Mouse (Mus musculus) cerebellum, adult 2 months (tissue): ENCODE results near the gene Igfbp5. TPM values are rescaled to one million over a fixed set of nuclear protein-coding genes. Genes with fewer than 3 reads are reported as not detected.

Source experiments
- DNase-seq, 2 experiments: peaks; one replicate each; pipeline ENCODE4 v3.0.0; 2021
- H3K27ac ChIP-seq: fragments of 200-500 bp; 2 replicates; pipeline ENCODE4 v1.5.1; 2012; ENCODE audit warnings: low read length, control low read depth, inconsistent platforms; ENCODE audit not compliant: insufficient read depth
- H3K27me3 ChIP-seq: fragments of 200-500 bp; 2 replicates; pipeline ENCODE4 v1.6.1; 2012; ENCODE audit warnings: inconsistent platforms, mild to moderate bottlenecking, low read length, moderate library complexity; ENCODE audit not compliant: control insufficient read depth, insufficient read depth
- H3K4me1 ChIP-seq: fragments of 200-500 bp; 2 replicates; pipeline ENCODE4 v1.6.1; 2011; ENCODE audit warnings: low read length; ENCODE audit not compliant: control insufficient read depth, insufficient read depth
- H3K4me3 ChIP-seq: fragments of 200-500 bp; replicated peaks from 2 replicates; pipeline ENCODE3; 2011; ENCODE audit warnings: mild to moderate bottlenecking, low read depth, low read length, control low read depth; ENCODE audit not compliant: insufficient read depth
- CTCF ChIP-seq: fragments of 200-500 bp; IDR thresholded peaks from 2 replicates; pipeline ENCODE4 v1.5.1; 2011; ENCODE audit warnings: low read depth, mild to moderate bottlenecking, control low read depth, low read length, moderate library complexity, borderline replicate concordance; ENCODE audit not compliant: insufficient read depth
- POLR2A ChIP-seq: fragments of 200-500 bp; IDR thresholded peaks from 2 replicates; pipeline ENCODE4 v1.6.1; 2011; ENCODE audit warnings: low read length, control low read depth, borderline replicate concordance; ENCODE audit not compliant: insufficient read depth
- WGBS: fragments of 180-500 bp; shearing (Covaris S2); methylation state at CpG from one replicate; pipeline ENCODE4 v1.1.7; 2018; 5-methylcytosine and 5-hydroxymethylcytosine counted together
- polyA plus RNA-seq: library from polyadenylated mRNA; depleted of rRNA; stranded (reverse); fragments of >200 nt; gene quantifications from 2 replicates; pipeline ENCODE4 v1.2.3, GENCODE M21; 2012

Igfbp5 gene
- polyA plus RNA-seq, 1 experiment: 63.0 TPM

GRCm38 (mm10) chr1:72854337-72855237 lies 20.1 kb downstream of the Igfbp5 start:
- DNase-seq: peak; percentile 59 to 66
- H3K4me3 ChIP-seq: no peak overlapping the region
- no peak overlapping the region for H3K27ac ChIP-seq
- H3K27me3 ChIP-seq: no peaks in the 10 kb centered on the region
- WGBS: 32% methylated on average over 10 of the region's 10 CpGs
- H3K4me1 ChIP-seq: no peaks in the 10 kb centered on the region
- TF ChIP-seq POLR2A: no peak
- TF ChIP-seq CTCF: peak; percentile 96

- Histone ChIP-seq H3K27ac (no peak overlapping the region), H3K27me3 (no peaks in the 10 kb centered on the region), H3K4me1 (no peaks in the 10 kb centered on the region), H3K4me3 (no peak overlapping the region)
- WGBS: 97% methylated on average over 1 of the region's 1 CpGs
- TF ChIP-seq POLR2A (no peak), CTCF (no peak)
- DNase-seq: no peak
Measured at GRCm38 (mm10) chr1:72853759-72854158, 20.9 kb downstream of the Igfbp5 start.

GRCm38 (mm10) chr1:72849037-72849436 lies 25.6 kb downstream of the Igfbp5 start:
- TF ChIP-seq POLR2A (no peak), CTCF (no peak)
- Histone ChIP-seq H3K27ac (no peak overlapping the region), H3K27me3 (no peaks in the 10 kb centered on the region), H3K4me3 (no peak overlapping the region), H3K4me1 (no peaks in the 10 kb centered on the region)
- DNase-seq: no peak
- 34% methylated on average over 8 of the region's 8 CpGs for WGBS

GRCm38 (mm10) chr1:72847849-72848380 lies 26.8 kb downstream of the Igfbp5 start:
- Histone ChIP-seq H3K4me1 (no peaks in the 10 kb centered on the region), H3K27me3 (no peaks in the 10 kb centered on the region), H3K27ac (no peak overlapping the region), H3K4me3 (no peak overlapping the region)
- TF ChIP-seq POLR2A: no peak
- TF ChIP-seq CTCF: no peak
- WGBS: 76% methylated on average over 4 of the region's 4 CpGs
- no peak for DNase-seq

GRCm38 (mm10) chr1:72844675-72845074 lies 30.0 kb downstream of the Igfbp5 start:
- Histone ChIP-seq H3K4me1 (no peaks in the 10 kb centered on the region), H3K27me3 (no peaks in the 10 kb centered on the region), H3K4me3 (no peak overlapping the region), H3K27ac (no peak overlapping the region)
- TF ChIP-seq CTCF: no peak
- no peak for TF ChIP-seq POLR2A
- 93% methylated on average over 6 of the region's 6 CpGs for WGBS
- no peak for DNase-seq

- H3K27ac ChIP-seq: no peak overlapping the region
- no peak overlapping the region for H3K4me3 ChIP-seq
- H3K27me3 ChIP-seq: no peaks in the 10 kb centered on the region
- no peak for DNase-seq
- TF ChIP-seq POLR2A: no peak
- TF ChIP-seq CTCF: no peak
- WGBS: 90% methylated on average over 18 of the region's 18 CpGs
- H3K4me1 ChIP-seq: no peaks in the 10 kb centered on the region
Measured at GRCm38 (mm10) chr1:72842666-72843459, 31.8 kb downstream of the Igfbp5 start.

- Histone ChIP-seq H3K27me3 (no peaks in the 10 kb centered on the region), H3K4me1 (no peaks in the 10 kb centered on the region), H3K27ac (no peak overlapping the region), H3K4me3 (no peak overlapping the region)
- no peak for TF ChIP-seq POLR2A
- TF ChIP-seq CTCF: no peak
- DNase-seq: no peak
- WGBS: 75% methylated on average over 7 of the region's 7 CpGs
Measured at GRCm38 (mm10) chr1:72839791-72840190, 34.9 kb downstream of the Igfbp5 start.
